Mouse (Mus musculus) kidney, adult 9 months (tissue): ENCODE data around the gene Diras2.

Experiments
- DNase-seq: peaks from one replicate; pipeline ENCODE4 v3.0.0; 2022

Diras2 gene

GRCm38 (mm10) chr13:52551275-52551674 lies 20.2 kb upstream of the Diras2 start:
- DNase-seq = no peak

GRCm38 (mm10) chr13:52550690-52551193 lies 19.7 kb upstream of the Diras2 start:
- no peak for DNase-seq

- no peak for DNase-seq
These were observed 15.2 kb upstream of the Diras2 start for GRCm38 (mm10) chr13:52546288-52546687.

- no peak for DNase-seq
These were observed 11.6 kb upstream of the Diras2 start for GRCm38 (mm10) chr13:52542636-52543035.

GRCm38 (mm10) chr13:52542036-52542526 lies 11.0 kb upstream of the Diras2 start:
- no peak for DNase-seq

GRCm38 (mm10) chr13:52541385-52542035 lies 10.4 kb upstream of the Diras2 start:
- DNase-seq = no peak

GRCm38 (mm10) chr13:52539461-52539860 lies 8.4 kb upstream of the Diras2 start:
- DNase-seq = no peak

GRCm38 (mm10) chr13:52538588-52539116 lies 7.6 kb upstream of the Diras2 start:
- no peak for DNase-seq

GRCm38 (mm10) chr13:52537754-52538587 lies 6.9 kb upstream of the Diras2 start:
- no peak for DNase-seq

- peak; percentile 53 for DNase-seq
These were observed 4.5 kb upstream of the Diras2 start for GRCm38 (mm10) chr13:52535542-52535941.

- no peak for DNase-seq
These were observed 2.6 kb upstream of the Diras2 start for GRCm38 (mm10) chr13:52533644-52534043.

GRCm38 (mm10) chr13:52530008-52530945 lies 802 bp downstream of the Diras2 start:
- peak; percentile 53 for DNase-seq

- DNase-seq = no peak
These were observed 1.7 kb downstream of the Diras2 start for GRCm38 (mm10) chr13:52529188-52529972.

GRCm38 (mm10) chr13:52528786-52529185 lies 2.3 kb downstream of the Diras2 start:
- DNase-seq = no peak

GRCm38 (mm10) chr13:52528281-52528680 lies 2.8 kb downstream of the Diras2 start:
- DNase-seq = no peak

- no peak for DNase-seq
These were observed 4.6 kb downstream of the Diras2 start for GRCm38 (mm10) chr13:52526249-52527035.

GRCm38 (mm10) chr13:52524313-52524712 lies 6.8 kb downstream of the Diras2 start:
- DNase-seq = no peak

GRCm38 (mm10) chr13:52521176-52521575 lies 9.9 kb downstream of the Diras2 start:
- DNase-seq = no peak

- DNase-seq = no peak
These were observed 11.7 kb downstream of the Diras2 start for GRCm38 (mm10) chr13:52519425-52519824.

GRCm38 (mm10) chr13:52518377-52518776 lies 12.7 kb downstream of the Diras2 start:
- DNase-seq = no peak

GRCm38 (mm10) chr13:52517021-52517420 lies 14.1 kb downstream of the Diras2 start:
- DNase-seq = no peak
